Mouse (Mus musculus): ENCODE results near the gene Papln. TPM values are rescaled to one million over a fixed set of nuclear protein-coding genes. Genes with fewer than 3 reads are reported as not detected.

Papln gene
- polyA plus RNA-seq, 1 experiment = 1.9 TPM

DNA sequence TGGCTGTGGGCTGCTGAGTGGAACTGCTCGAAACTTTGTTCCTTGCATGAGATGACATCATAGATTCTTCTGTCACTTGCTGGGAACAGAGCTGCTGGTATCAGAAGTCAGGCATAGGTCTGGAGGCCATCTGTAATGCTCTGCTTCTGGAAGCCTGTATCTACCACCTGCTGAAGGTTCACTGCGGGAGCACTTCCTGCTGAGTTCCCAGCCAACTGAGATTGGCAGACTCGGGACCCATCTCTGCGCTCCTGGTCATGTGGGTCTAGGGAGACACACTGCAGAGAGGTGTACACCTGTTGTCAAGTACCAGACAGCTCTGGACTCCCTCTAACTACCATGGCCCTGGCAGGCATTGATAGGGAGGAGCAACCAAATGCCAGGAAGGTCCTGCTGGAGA, 20.6 kb upstream of the Papln start:
- Histone ChIP-seq H3K4me1 (replicated peaks; ENCODE audit: control insufficient read depth, insufficient read depth, low read length) (no peaks in the 10 kb centered on the region), H3K36me3 (ENCODE audit: control insufficient read depth, insufficient read depth, low read length) (no peaks in the 10 kb centered on the region), H3K27me3 (ENCODE audit: control insufficient read depth, insufficient read depth, low read length) (no peaks in the 10 kb centered on the region), H3K4me3 (ENCODE audit: control insufficient read depth, insufficient read depth, low read length) (no peak overlapping the region), H3K27ac (ENCODE audit: control insufficient read depth, insufficient read depth, low read length) (no peak overlapping the region)
- WGBS = 72% methylated on average over 4 of the region's 4 CpGs
- no peak for DNase-seq
- TF ChIP-seq CTCF (IDR thresholded peaks at IDR 0.05; ENCODE audit: borderline replicate concordance, control insufficient read depth, extremely low read depth, insufficient read depth, low read length, poor library complexity) = no peak
- TF ChIP-seq POLR2A (IDR thresholded peaks at IDR 0.05; ENCODE audit: control insufficient read depth, extremely low read depth, insufficient read depth, low read length, poor library complexity) = no peak

DNA sequence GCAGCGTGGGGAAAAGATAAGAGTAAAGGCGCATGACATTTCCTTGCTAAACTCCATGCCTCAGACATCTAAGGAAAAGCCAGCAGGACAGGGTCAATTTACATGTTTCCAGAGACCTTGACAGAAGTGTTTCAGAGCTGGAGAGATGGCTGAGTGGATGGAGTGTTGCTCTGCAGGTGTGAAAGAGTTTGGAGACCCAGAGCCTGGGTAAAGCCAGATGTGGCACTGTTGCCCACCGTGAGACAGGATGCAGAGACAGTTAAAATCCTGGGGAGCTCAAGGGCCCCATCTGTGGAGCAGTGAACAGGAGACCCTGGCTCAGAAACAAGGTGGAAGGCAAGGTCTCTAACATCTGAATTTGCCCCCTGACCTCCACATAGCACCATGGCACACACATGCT, 19.7 kb upstream of the Papln start:
- no peak for TF ChIP-seq POLR2A (IDR thresholded peaks at IDR 0.05; ENCODE audit: control insufficient read depth, extremely low read depth, insufficient read depth, low read length, poor library complexity)
- TF ChIP-seq CTCF (IDR thresholded peaks at IDR 0.05; ENCODE audit: borderline replicate concordance, control insufficient read depth, extremely low read depth, insufficient read depth, low read length, poor library complexity) = no peak
- WGBS = 77% methylated on average over 3 of the region's 3 CpGs
- H3K4me3 ChIP-seq (ENCODE audit: control insufficient read depth, insufficient read depth, low read length) = no peak overlapping the region
- no peak for DNase-seq
- H3K4me1 ChIP-seq (replicated peaks; ENCODE audit: control insufficient read depth, insufficient read depth, low read length) = no peaks in the 10 kb centered on the region
- H3K27ac ChIP-seq (ENCODE audit: control insufficient read depth, insufficient read depth, low read length) = no peak overlapping the region
- no peaks in the 10 kb centered on the region for H3K36me3 ChIP-seq (ENCODE audit: control insufficient read depth, insufficient read depth, low read length)
- no peaks in the 10 kb centered on the region for H3K27me3 ChIP-seq (ENCODE audit: control insufficient read depth, insufficient read depth, low read length)

DNA sequence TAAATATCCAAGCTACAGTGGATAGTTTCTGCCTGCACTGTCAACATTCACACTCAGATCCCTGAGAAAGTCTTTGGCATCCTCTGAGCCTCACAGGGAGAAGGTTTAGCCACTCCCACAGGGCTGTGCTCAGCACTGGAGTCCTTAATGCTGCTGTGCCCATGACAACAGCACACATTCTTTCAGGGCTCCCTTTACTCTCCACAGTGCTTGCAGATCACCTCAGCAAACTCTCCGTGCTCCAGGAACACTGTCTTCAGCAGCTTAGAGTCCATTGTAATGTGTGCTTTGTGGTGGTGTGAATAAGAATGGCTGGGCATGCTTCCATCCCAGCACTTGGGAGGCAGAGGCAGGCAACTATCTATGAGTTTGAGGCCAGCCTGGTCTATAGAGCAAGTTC, 14.2 kb upstream of the Papln start:
- no peaks in the 10 kb centered on the region for H3K27me3 ChIP-seq (ENCODE audit: control insufficient read depth, insufficient read depth, low read length)
- TF ChIP-seq CTCF (IDR thresholded peaks at IDR 0.05; ENCODE audit: borderline replicate concordance, control insufficient read depth, extremely low read depth, insufficient read depth, low read length, poor library complexity) = no peak
- no peak for TF ChIP-seq POLR2A (IDR thresholded peaks at IDR 0.05; ENCODE audit: control insufficient read depth, extremely low read depth, insufficient read depth, low read length, poor library complexity)
- no peak overlapping the region for H3K27ac ChIP-seq (ENCODE audit: control insufficient read depth, insufficient read depth, low read length)
- no peaks in the 10 kb centered on the region for H3K36me3 ChIP-seq (ENCODE audit: control insufficient read depth, insufficient read depth, low read length)
- H3K4me1 ChIP-seq (replicated peaks; ENCODE audit: control insufficient read depth, insufficient read depth, low read length) = no peaks in the 10 kb centered on the region
- no peak overlapping the region for H3K4me3 ChIP-seq (ENCODE audit: control insufficient read depth, insufficient read depth, low read length)
- DNase-seq = no peak
- 82% methylated on average over 1 of the region's 1 CpGs for WGBS

DNA sequence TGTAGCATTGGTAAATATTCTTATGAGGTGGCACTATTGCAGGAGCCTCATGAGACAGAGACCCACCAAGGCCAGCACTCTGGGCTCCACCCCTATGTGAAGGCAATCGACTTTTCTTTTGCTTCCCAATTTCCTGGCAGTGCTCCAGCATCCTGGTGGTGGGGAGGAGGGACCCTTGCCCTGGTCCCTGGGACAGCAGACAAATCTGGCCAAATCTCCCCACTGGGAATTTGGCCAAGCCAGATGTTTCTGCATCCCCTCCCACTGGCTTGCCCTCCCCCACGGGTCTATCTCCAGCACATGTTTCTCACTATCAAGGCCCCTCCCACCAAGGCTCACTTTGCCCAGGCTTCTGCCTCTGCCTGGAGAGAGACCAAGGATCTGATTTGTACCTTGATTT, 10.9 kb upstream of the Papln start:
- Histone ChIP-seq H3K36me3 (ENCODE audit: control insufficient read depth, insufficient read depth, low read length) (no peaks in the 10 kb centered on the region), H3K27me3 (ENCODE audit: control insufficient read depth, insufficient read depth, low read length) (no peaks in the 10 kb centered on the region), H3K27ac (ENCODE audit: control insufficient read depth, insufficient read depth, low read length) (no peak overlapping the region), H3K4me1 (replicated peaks; ENCODE audit: control insufficient read depth, insufficient read depth, low read length) (no peaks in the 10 kb centered on the region), H3K4me3 (ENCODE audit: control insufficient read depth, insufficient read depth, low read length) (no peak overlapping the region)
- WGBS = 31% methylated on average over 2 of the region's 2 CpGs
- TF ChIP-seq POLR2A (IDR thresholded peaks at IDR 0.05; ENCODE audit: control insufficient read depth, extremely low read depth, insufficient read depth, low read length, poor library complexity) = no peak
- no peak for DNase-seq

DNA sequence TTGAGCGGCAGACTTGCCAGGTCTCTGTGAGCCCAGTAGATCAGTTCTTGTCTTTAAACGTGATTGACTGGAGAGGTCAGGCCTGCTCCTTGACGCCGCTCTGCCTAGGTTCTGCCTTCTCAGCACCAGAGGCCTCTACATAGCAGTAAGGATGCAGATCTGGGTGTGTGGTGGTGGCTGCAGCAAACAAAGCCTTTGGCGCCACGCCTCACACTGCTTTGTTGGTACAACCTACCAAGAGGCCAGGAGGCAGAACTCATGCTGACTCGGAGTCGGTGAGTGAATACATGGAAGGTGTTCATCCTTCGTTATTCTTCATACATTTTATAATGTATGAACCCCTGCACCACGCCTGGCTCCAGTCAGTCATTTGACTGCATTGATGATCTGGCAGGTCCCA, 4.7 kb upstream of the Papln start:
- Histone ChIP-seq H3K4me3 (ENCODE audit: control insufficient read depth, insufficient read depth, low read length) (no peak overlapping the region), H3K27ac (ENCODE audit: control insufficient read depth, insufficient read depth, low read length) (no peak overlapping the region), H3K36me3 (ENCODE audit: control insufficient read depth, insufficient read depth, low read length) (no peaks in the 10 kb centered on the region), H3K4me1 (replicated peaks; ENCODE audit: control insufficient read depth, insufficient read depth, low read length) (peaks cover 6% of the 10 kb centered on the region; the same call in 1 of the 2 replicates), H3K27me3 (ENCODE audit: control insufficient read depth, insufficient read depth, low read length) (peaks cover 3% of the 10 kb centered on the region)
- TF ChIP-seq CTCF (IDR thresholded peaks at IDR 0.05; ENCODE audit: borderline replicate concordance, control insufficient read depth, extremely low read depth, insufficient read depth, low read length, poor library complexity) = no peak
- TF ChIP-seq POLR2A (IDR thresholded peaks at IDR 0.05; ENCODE audit: control insufficient read depth, extremely low read depth, insufficient read depth, low read length, poor library complexity) = no peak
- no peak for DNase-seq
- WGBS = 94% methylated on average over 10 of the region's 10 CpGs

DNA sequence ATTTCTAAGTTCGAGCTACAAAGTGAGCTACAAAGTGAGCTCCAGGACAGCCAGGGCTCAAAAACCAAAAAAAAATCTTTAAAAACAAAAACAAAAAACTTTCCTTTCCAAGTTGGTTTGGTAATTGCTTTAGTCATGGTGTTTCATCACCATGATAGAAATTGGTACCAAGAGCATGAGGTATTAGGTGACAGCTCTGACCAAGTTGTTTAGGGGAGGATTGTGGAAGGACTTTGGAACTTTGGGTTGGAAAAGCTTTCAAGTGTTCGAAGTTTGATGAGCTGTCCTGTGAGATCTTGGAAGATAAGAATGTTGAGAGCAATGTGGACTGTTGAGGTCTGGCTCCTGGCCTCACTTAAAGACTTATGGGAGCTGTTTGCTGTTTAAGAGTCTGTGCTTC, 3.2 kb upstream of the Papln start:
- no peak for DNase-seq
- H3K27ac ChIP-seq (ENCODE audit: control insufficient read depth, insufficient read depth, low read length) = no peak overlapping the region
- 89% methylated on average over 2 of the region's 2 CpGs for WGBS
- no peak overlapping the region for H3K4me3 ChIP-seq (ENCODE audit: control insufficient read depth, insufficient read depth, low read length)
- no peaks in the 10 kb centered on the region for H3K36me3 ChIP-seq (ENCODE audit: control insufficient read depth, insufficient read depth, low read length)
- H3K4me1 ChIP-seq (replicated peaks; ENCODE audit: control insufficient read depth, insufficient read depth, low read length) = peaks cover 11% of the 10 kb centered on the region
- no peak for TF ChIP-seq CTCF (IDR thresholded peaks at IDR 0.05; ENCODE audit: borderline replicate concordance, control insufficient read depth, extremely low read depth, insufficient read depth, low read length, poor library complexity)
- no peak for TF ChIP-seq POLR2A (IDR thresholded peaks at IDR 0.05; ENCODE audit: control insufficient read depth, extremely low read depth, insufficient read depth, low read length, poor library complexity)
- peaks cover 3% of the 10 kb centered on the region for H3K27me3 ChIP-seq (ENCODE audit: control insufficient read depth, insufficient read depth, low read length)

DNA sequence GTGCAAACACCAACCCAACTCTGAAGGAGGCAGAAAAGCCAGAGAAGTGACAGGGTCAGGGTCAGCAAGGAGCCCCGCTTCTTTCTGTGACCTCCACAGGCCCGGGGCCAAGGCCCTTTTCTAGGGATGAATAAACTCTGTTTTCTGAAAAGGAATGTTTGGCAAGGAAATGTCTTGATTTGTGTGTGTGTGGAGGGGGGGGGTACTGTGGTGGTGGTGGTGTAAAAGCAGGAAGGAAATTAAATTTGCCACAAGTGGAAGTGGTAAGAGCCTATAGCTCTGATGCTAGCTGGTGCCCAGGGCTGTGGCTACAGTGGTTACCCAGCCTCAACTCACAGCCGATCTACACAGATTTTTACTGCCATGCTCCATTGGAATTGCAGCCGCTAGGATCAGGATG, 728 bp upstream of the Papln start:
- no peak for DNase-seq
- Histone ChIP-seq H3K4me1 (replicated peaks; ENCODE audit: control insufficient read depth, insufficient read depth, low read length) (peaks cover 11% of the 10 kb centered on the region), H3K4me3 (ENCODE audit: control insufficient read depth, insufficient read depth, low read length) (no peak overlapping the region), H3K27me3 (ENCODE audit: control insufficient read depth, insufficient read depth, low read length) (peaks cover 3% of the 10 kb centered on the region), H3K27ac (ENCODE audit: control insufficient read depth, insufficient read depth, low read length) (no peak overlapping the region), H3K36me3 (ENCODE audit: control insufficient read depth, insufficient read depth, low read length) (no peaks in the 10 kb centered on the region)
- 3% methylated on average over 4 of the region's 4 CpGs for WGBS
- TF ChIP-seq POLR2A (IDR thresholded peaks at IDR 0.05; ENCODE audit: control insufficient read depth, extremely low read depth, insufficient read depth, low read length, poor library complexity) (no peak), CTCF (IDR thresholded peaks at IDR 0.05; ENCODE audit: borderline replicate concordance, control insufficient read depth, extremely low read depth, insufficient read depth, low read length, poor library complexity) (no peak)
